Mouse (Mus musculus): ENCODE results near the gene Wdr11. TPM values are rescaled to one million over a fixed set of nuclear protein-coding genes. Genes with fewer than 3 reads are reported as not detected.

Gene Wdr11
- polyA plus RNA-seq, 1 experiment from 2014 or later = 38.3 TPM

GRCm38 (mm10) chr7:129655604-129656226, 64.1 kb downstream of the Wdr11 start:
- 19% methylated on average over 14 of the region's 14 CpGs for WGBS
- peaks cover 50% of the 10 kb centered on the region for H3K4me1 ChIP-seq

DNA sequence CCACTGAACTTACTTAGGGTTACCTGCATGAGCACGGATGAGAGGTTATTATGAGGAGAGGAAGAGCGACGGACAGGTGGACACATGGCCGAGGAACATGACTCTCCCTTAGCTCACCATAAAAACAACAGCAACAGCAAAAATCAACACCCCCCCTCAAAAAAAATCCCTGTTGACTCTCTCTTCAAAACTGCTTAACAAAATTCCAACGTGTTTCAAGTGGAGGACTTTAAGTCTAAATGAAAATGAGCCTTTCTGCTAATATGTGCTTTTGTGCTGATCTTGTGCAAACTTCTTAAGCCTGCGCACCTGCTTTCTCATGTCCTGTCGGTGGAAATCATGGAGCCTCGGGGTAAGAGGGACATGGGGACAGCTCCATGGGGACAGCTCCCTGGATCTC, 66.2 kb downstream of the Wdr11 start:
- peaks cover 40% of the 10 kb centered on the region for H3K4me1 ChIP-seq
- H3K4me2 ChIP-seq (replicated peaks) = no peak overlapping the region
- H3K9ac ChIP-seq (replicated peaks) = no peak overlapping the region
- no peaks in the 10 kb centered on the region for H3K27me3 ChIP-seq
- no peaks in the 10 kb centered on the region for H3K36me3 ChIP-seq
- no peaks in the 10 kb centered on the region for H3K9me3 ChIP-seq
- ATAC-seq (replicated peaks) = no peak
- no peak overlapping the region for H3K4me3 ChIP-seq
- H3K27ac ChIP-seq (replicated peaks) = no peak overlapping the region
- WGBS = 88% methylated on average over 8 of the region's 8 CpGs

More at GRCm38 (mm10) chr7:129655604-129656226, 64.1 kb downstream of the Wdr11 start:
- Histone ChIP-seq H3K27me3 (no peaks in the 10 kb centered on the region), H3K36me3 (no peaks in the 10 kb centered on the region), H3K4me3 (no peak overlapping the region), H3K27ac (replicated peaks) (no peak overlapping the region), H3K9ac (replicated peaks) (no peak overlapping the region), H3K4me2 (replicated peaks) (no peak overlapping the region; the same call in 1 of the 2 replicates), H3K9me3 (no peaks in the 10 kb centered on the region)
- ATAC-seq (replicated peaks) = no peak

DNA sequence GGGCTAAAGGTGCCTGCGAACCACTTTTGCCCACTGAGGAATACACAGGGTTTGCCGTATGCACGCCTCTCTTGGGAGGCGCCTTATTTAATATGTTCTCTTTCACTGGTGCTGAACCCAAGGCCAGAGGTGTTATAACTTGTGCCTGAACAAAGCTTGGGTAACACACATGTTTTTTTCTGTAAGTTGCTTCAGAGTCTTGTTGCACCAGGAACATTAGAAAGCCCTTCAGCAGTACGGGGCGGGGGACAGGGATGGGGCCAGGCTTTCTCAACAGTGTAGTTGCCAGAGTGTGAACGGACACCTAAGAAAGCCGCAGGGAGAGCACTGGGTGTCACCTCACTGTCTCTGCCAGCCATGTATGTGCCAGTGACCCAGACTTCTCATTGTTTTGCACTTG, 68.1 kb downstream of the Wdr11 start:
- WGBS = 86% methylated on average over 8 of the region's 8 CpGs
- H3K4me2 ChIP-seq (replicated peaks) = no peak overlapping the region
- no peaks in the 10 kb centered on the region for H3K9me3 ChIP-seq
- no peak overlapping the region for H3K4me3 ChIP-seq
- no peaks in the 10 kb centered on the region for H3K27me3 ChIP-seq
- H3K36me3 ChIP-seq = no peaks in the 10 kb centered on the region
- H3K9ac ChIP-seq (replicated peaks) = no peak overlapping the region
- peaks cover 30% of the 10 kb centered on the region for H3K4me1 ChIP-seq
- no peak overlapping the region for H3K27ac ChIP-seq (replicated peaks)
- ATAC-seq (replicated peaks) = no peak

DNA sequence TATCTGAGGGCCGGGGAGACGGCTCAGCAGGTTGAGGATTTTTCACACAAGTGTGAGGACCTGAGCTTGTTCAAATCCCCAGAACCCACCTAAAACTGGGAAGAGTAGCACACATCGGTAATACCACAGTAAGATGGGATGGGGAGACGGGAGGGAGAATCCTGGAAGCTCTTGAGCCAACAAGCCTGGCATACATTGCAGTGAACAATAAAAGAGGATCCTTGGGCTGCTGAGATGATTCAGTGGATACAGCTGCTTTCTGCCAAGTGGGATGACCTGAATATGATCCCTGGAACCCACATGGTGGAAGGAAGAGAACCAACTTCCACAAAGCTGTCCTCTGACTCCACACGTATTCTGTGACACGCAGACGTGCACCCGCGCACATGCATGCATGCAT, 68.9 kb downstream of the Wdr11 start:
- Histone ChIP-seq H3K27me3 (no peaks in the 10 kb centered on the region), H3K4me1 (peaks cover 22% of the 10 kb centered on the region), H3K4me3 (no peak overlapping the region), H3K27ac (replicated peaks) (no peak overlapping the region), H3K9me3 (no peaks in the 10 kb centered on the region), H3K4me2 (replicated peaks) (no peak overlapping the region), H3K36me3 (no peaks in the 10 kb centered on the region), H3K9ac (replicated peaks) (no peak overlapping the region)
- no peak for ATAC-seq (replicated peaks)
- WGBS = 80% methylated on average over 9 of the region's 9 CpGs

DNA sequence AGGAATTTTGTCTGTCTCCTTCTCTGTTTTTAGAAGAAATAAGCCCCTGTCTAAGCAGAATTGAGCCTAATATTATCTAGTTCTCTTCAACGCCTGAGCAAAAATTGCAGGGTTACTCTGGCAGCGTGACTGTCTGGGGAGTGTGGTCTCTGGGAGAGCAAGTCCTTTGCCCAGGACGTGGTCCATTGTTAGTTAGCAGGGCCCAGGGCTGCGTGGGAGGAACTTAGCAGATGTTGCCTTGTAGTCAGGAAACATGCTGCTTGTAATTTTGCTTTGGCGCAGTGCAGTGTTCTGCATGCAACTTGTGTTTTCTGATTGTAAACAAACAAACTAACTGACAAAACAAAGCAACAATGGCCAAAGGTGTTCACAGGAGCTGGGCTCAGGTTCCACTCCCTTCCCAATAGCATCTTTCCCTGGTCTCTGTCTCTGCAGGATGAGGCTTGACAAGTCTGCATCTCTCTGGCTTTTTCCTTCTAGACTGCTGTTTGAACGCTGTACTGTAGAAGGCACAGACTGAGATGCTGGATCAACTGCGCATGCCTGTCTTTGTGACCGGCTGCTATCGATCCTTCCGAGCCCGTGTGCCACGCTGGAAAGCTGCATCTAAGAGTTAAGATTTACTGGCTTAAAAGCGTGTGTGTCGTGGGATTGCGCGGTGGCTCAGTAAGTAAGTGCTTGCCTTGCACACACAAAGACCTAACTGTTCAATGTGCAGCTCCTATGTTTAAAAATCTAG, 70.6 kb downstream of the Wdr11 start:
- Histone ChIP-seq H3K4me2 (replicated peaks) (no peak overlapping the region), H3K27ac (replicated peaks) (no peak overlapping the region), H3K4me1 (peaks cover 21% of the 10 kb centered on the region), H3K4me3 (no peak overlapping the region), H3K27me3 (no peaks in the 10 kb centered on the region), H3K9me3 (no peaks in the 10 kb centered on the region), H3K9ac (replicated peaks) (no peak overlapping the region), H3K36me3 (no peaks in the 10 kb centered on the region)
- ATAC-seq (replicated peaks) = no peak
- WGBS = 56% methylated on average over 16 of the region's 16 CpGs

DNA sequence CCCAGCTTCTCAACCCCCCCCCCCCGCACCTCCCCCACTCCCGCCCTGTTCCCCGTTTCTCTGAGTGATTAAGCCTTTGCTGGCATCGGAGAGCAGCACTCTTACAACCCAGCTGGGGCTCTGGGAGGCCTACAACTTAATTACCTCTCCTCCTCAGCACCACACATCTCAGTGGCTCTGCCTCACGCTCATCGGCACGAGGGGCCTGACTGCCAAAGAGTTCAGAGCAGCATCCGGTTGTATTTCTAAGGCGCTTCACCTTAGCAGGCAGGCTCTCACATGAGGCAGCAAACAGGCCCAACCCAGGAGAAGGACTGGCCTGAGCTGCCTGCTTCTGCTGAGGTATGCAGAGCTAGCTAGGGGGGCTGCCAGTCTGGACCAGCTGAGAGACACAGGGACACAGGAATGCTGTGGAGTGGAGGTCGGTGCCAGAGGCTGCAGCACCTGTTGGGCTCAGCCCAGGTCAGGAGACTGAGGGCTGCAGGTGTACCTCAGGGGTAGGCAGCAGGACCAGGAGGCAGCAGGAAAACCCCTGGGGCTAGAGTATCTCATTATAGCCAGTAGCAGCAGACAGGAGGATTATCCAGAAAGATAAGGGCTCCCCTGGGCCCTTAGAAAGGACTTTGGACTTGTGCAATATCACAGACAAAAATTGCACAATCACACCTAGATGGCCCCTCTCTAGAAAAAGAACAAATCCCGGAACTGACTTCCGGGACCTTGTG, 72.3 kb downstream of the Wdr11 start:
- Histone ChIP-seq H3K36me3 (no peaks in the 10 kb centered on the region), H3K27ac (replicated peaks) (no peak overlapping the region), H3K4me2 (replicated peaks) (no peak overlapping the region), H3K4me3 (no peak overlapping the region), H3K4me1 (peaks cover 21% of the 10 kb centered on the region), H3K9me3 (no peaks in the 10 kb centered on the region), H3K27me3 (no peaks in the 10 kb centered on the region), H3K9ac (replicated peaks) (no peak overlapping the region)
- WGBS = 21% methylated on average over 12 of the region's 12 CpGs
- no peak for ATAC-seq (replicated peaks)

GRCm38 (mm10) chr7:129665411-129665810, 73.7 kb downstream of the Wdr11 start:
- no peak overlapping the region for H3K9ac ChIP-seq (replicated peaks)
- H3K9me3 ChIP-seq = no peaks in the 10 kb centered on the region
- H3K4me3 ChIP-seq = no peak overlapping the region
- peaks cover 21% of the 10 kb centered on the region for H3K4me1 ChIP-seq
- ATAC-seq (replicated peaks) = no peak
- H3K27me3 ChIP-seq = no peaks in the 10 kb centered on the region
- H3K27ac ChIP-seq (replicated peaks) = no peak overlapping the region
- H3K36me3 ChIP-seq = no peaks in the 10 kb centered on the region
- 86% methylated on average over 3 of the region's 3 CpGs for WGBS
- H3K4me2 ChIP-seq (replicated peaks) = no peak overlapping the region

- no peaks in the 10 kb centered on the region for H3K9me3 ChIP-seq
- peaks cover 21% of the 10 kb centered on the region for H3K4me1 ChIP-seq
- no peaks in the 10 kb centered on the region for H3K36me3 ChIP-seq
- no peak for ATAC-seq (replicated peaks)
- no peak overlapping the region for H3K9ac ChIP-seq (replicated peaks)
- H3K27me3 ChIP-seq = no peaks in the 10 kb centered on the region
- H3K27ac ChIP-seq (replicated peaks) = no peak overlapping the region
- H3K4me2 ChIP-seq (replicated peaks) = no peak overlapping the region
- WGBS = 71% methylated on average over 6 of the region's 6 CpGs
- no peak overlapping the region for H3K4me3 ChIP-seq
Measured at GRCm38 (mm10) chr7:129665921-129666320, 74.3 kb downstream of the Wdr11 start.

DNA sequence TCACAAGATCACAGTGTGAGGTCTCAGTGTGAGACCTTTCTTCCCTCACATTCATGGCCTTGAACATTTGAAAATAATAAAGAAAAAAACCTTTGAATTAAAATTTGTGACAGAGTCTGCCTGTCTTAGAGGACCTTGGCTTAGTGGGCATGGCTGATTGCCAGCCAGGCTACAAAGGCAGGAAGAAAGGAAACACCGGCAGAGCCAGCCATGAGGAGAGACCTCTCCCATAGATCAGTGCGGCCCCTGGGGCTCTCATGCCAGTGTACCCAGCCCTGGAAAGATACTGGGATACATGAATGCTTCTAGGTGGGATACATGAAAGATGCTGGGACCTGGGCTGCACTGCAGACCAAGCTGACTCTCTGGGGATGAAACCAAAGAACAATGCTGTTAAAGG, 74.9 kb downstream of the Wdr11 start:
- peaks cover 21% of the 10 kb centered on the region for H3K4me1 ChIP-seq
- no peak for ATAC-seq (replicated peaks)
- H3K9ac ChIP-seq (replicated peaks) = no peak overlapping the region
- H3K9me3 ChIP-seq = no peaks in the 10 kb centered on the region
- H3K4me2 ChIP-seq (replicated peaks) = no peak overlapping the region
- WGBS = 38% methylated on average over 2 of the region's 2 CpGs
- H3K27me3 ChIP-seq = no peaks in the 10 kb centered on the region
- H3K27ac ChIP-seq (replicated peaks) = no peak overlapping the region
- no peaks in the 10 kb centered on the region for H3K36me3 ChIP-seq
- no peak overlapping the region for H3K4me3 ChIP-seq

- Histone ChIP-seq H3K9ac (replicated peaks) (no peak overlapping the region), H3K4me2 (replicated peaks) (no peak overlapping the region), H3K9me3 (no peaks in the 10 kb centered on the region), H3K27me3 (0 out of 2 replicates have a peak, but pooled peaks cover 2% of the 10 kb centered on the region), H3K4me1 (peaks cover 17% of the 10 kb centered on the region; the same call in 1 of the 2 replicates), H3K4me3 (no peak overlapping the region), H3K27ac (replicated peaks) (no peak overlapping the region), H3K36me3 (no peaks in the 10 kb centered on the region)
- WGBS = 90% methylated on average over 10 of the region's 10 CpGs
- no peak for ATAC-seq (replicated peaks)
Measured at GRCm38 (mm10) chr7:129670280-129670679, 78.6 kb downstream of the Wdr11 start.

GRCm38 (mm10) chr7:129671675-129672651, 80.3 kb downstream of the Wdr11 start:
- Histone ChIP-seq H3K4me3 (no peak overlapping the region), H3K9me3 (no peaks in the 10 kb centered on the region), H3K27me3 (0 out of 2 replicates have a peak, but pooled peaks cover 2% of the 10 kb centered on the region), H3K4me1 (peaks cover 15% of the 10 kb centered on the region; the same call in 1 of the 2 replicates), H3K36me3 (no peaks in the 10 kb centered on the region), H3K9ac (replicated peaks) (no peak overlapping the region), H3K27ac (replicated peaks) (no peak overlapping the region), H3K4me2 (replicated peaks) (no peak overlapping the region)
- no peak for ATAC-seq (replicated peaks)
- 88% methylated on average over 18 of the region's 18 CpGs for WGBS
